Mouse (Mus musculus) ovary, adult 10 weeks (tissue): ENCODE data around the gene Slco1c1. TPM values are rescaled to one million over a fixed set of nuclear protein-coding genes. Genes with fewer than 3 reads are reported as not detected.

ENCODE experiments used
- polyA plus RNA-seq: library from polyadenylated mRNA; stranded (reverse); fragments of 350-450 nt; fragmentation: Illumina TruSeq; extraction: RNeasy Lipid Tissue Mini Kit (QIAGEN cat#74804); gene quantifications from one replicate; pipeline ENCODE4 v1.2.3, GENCODE M21; 2014

Gene Slco1c1
- 0.29 TPM for polyA plus RNA-seq

DNA sequence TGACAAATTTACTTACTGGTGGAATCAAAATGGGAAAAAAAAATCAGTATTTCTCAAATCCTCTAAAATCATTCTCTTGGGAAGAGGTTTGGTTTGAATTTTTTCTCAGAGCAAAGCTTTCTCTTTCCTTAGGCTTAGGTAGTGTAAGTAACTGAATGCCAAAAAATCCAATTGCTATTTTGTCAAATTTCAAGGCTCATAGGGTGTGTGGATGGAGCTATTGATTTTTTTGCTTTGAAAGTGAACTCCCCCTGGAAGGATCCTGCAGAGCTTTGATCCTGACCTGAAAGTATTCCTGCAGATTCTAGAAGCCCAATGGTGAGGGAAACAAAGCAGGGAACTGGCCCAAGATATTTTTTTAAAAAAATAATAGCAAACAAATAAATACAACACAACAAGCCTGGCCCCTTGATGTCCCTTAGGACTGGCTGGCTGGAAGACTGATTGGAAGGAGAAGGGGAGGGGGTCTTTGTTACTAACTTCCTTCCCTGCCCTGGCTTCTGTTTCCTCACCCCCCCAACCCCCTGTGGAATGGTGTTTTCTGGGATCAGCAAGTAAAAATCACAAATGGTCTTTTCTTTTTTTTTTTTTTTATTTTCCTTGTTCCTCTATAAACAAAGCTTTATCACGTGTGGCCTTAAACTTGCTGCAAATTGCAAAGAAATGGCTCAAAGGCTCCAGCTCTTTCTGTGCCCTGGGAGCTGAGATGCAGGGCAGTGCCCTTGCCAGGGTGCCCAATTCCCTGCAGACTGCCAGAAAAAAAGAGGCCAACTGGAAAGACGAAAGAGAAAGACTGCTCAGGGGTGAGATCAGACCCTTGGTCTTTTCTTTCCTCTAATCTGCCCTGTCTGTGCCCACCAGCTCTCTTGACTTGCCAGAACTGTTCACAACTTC is at the start of gene Slco1c1:
Gene Slco1c1, plus strand, starts transcription at position 622 of the 894 bp plus-strand sequence.

Other genes starting within 250 kb of the Slco1c1 start
- not detected for gene Slco1b2, start 105.2 kb downstream of the Slco1c1 start, polyA plus RNA-seq
- not detected for gene Gm5724, start 249.4 kb downstream of the Slco1c1 start, polyA plus RNA-seq